Mouse (Mus musculus) forebrain, embryonic 14.5 days (tissue): ENCODE measurements around the gene Hhipl1. TPM values are rescaled to one million over a fixed set of nuclear protein-coding genes. Genes with fewer than 3 reads are reported as not detected.

Experiments used
- ATAC-seq: fragments of 200-750 bp; cut with Nextera tagmentation; 2 replicates; pipeline ENCODE4 v1.8.0; 2017; ENCODE audit warnings: mild to moderate bottlenecking, moderate library complexity
- DNase-seq: peaks from one replicate; pipeline ENCODE4 v3.0.0-alpha.2; 2015; ENCODE audit warnings: low spot score
- H3K27ac ChIP-seq: fragments of 300-500 bp; sonication (generic); 2 replicates; pipeline ENCODE4 v1.5.1; 2014; ENCODE audit warnings: low read depth, mild to moderate bottlenecking, control low read depth, low read length, moderate library complexity
- H3K27me3 ChIP-seq: fragments of 300-500 bp; sonication (generic); replicated peaks from 2 replicates; pipeline ENCODE4 v1.6.1; 2014; ENCODE audit warnings: low read length, control low read depth, mixed read lengths; ENCODE audit not compliant: control insufficient read depth, insufficient read depth
- H3K36me3 ChIP-seq: fragments of 300-500 bp; sonication (generic); 2 replicates; pipeline ENCODE4 v1.6.1; 2014; ENCODE audit warnings: low read length, control low read depth; ENCODE audit not compliant: control insufficient read depth, insufficient read depth
- H3K4me1 ChIP-seq: fragments of 300-500 bp; sonication (generic); 2 replicates; pipeline ENCODE4 v1.6.1; 2014; ENCODE audit warnings: antibody characterized with exemption, low read length, control low read depth; ENCODE audit not compliant: control insufficient read depth, insufficient read depth
- H3K4me2 ChIP-seq: fragments of 300-500 bp; sonication (generic); 2 replicates; pipeline ENCODE4 v1.6.1; 2014; ENCODE audit warnings: mild to moderate bottlenecking, control low read depth, low read length
- H3K4me3 ChIP-seq: fragments of 300-500 bp; sonication (generic); 2 replicates; pipeline ENCODE4 v1.5.1; 2014; ENCODE audit warnings: low read depth, low read length, control low read depth
- H3K9ac ChIP-seq: fragments of 300-500 bp; sonication (generic); 2 replicates; pipeline ENCODE4 v1.6.1; 2014; ENCODE audit warnings: mild to moderate bottlenecking, low read length, control low read depth, moderate library complexity
- H3K9me3 ChIP-seq: fragments of 300-500 bp; sonication (generic); replicated peaks from 2 replicates; pipeline ENCODE4 v1.6.1; 2016; ENCODE audit warnings: low read length, control low read depth, mixed read lengths; ENCODE audit not compliant: control insufficient read depth
- WGBS: fragments of 180-500 bp; shearing (Covaris S2); extraction: QIAGEN DNeasy Blood & Tissue Kit; methylation state at CpG from one replicate; pipeline ENCODE4 v1.1.7; 2014; 5-methylcytosine and 5-hydroxymethylcytosine counted together
- polyA plus RNA-seq: library from polyadenylated mRNA; unstranded; fragments of >200 nt; fragmentation: Nextera tagmentation; extraction: Ambion mirVana; gene quantifications from 2 replicates; pipeline ENCODE4 v1.2.1, GENCODE M21; 2014

Gene Hhipl1
- polyA plus RNA-seq, 1 experiment from 2014 or later = 1.4 TPM

DNA sequence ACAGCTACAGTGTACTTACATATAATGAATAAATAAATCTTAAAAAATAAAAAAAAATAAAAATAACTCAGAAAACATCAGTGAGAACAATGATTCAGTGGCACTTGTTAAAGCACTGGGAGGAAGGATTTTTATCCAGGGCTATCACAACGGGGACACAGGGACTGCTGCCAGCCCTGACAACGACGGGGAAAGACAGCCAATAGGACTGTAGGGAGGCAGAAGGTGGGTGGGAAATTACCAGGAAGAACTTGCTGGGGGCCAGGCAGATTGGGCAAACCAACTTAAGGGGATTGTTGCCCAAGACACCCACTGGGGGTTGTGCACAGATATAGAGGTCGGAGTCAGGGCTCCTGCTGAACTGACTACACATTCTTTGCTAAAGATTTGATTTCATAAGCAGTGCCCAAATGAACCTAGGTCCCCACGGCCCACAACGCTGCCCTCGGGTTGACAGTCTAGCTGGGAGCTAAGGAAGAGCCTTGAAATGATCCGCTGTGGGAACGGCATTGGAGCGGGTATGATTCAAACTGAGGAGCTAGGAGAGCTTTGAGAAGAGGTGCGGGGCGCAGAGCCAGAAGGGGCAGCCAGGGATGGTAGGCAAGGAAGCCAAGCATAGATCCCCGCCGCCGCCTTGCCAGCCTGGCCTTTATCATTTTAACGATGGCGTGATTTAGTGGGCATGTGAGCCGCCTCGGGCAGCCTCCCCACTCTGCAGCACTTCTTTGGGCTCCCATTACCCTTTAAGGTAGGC is 17.8 kb upstream of the Hhipl1 start:
- ATAC-seq (no peak), DNase-seq (no peak)
- H3K4me1 ChIP-seq = peaks cover 14% of the 10 kb centered on the region
- no peak overlapping the region for H3K9ac ChIP-seq
- 61% methylated on average over 19 of the region's 19 CpGs for WGBS
- H3K36me3 ChIP-seq = no peaks in the 10 kb centered on the region
- no peaks in the 10 kb centered on the region for H3K9me3 ChIP-seq
- H3K27me3 ChIP-seq = no peaks in the 10 kb centered on the region
- H3K27ac ChIP-seq = no peak overlapping the region
- no peak overlapping the region for H3K4me3 ChIP-seq
- no peak overlapping the region for H3K4me2 ChIP-seq

DNA sequence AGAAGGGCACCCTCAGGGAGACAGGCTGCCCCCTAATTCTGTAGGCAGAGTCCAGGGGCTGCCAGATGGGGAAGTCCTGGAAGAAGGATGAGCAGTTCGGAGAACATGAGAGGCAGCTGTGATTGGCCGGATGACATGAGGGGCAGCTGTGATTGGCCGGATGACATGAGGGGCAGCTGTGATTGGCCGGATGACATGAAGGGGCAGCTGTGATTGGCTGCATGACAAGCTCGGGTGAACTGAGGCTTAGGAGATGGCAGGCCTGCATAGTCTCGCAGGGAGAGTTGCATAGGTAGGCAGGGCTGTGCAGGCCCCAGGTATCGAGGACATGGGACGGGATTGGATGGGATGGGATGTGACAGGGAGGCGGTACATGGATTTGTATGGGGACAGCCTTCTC is 13.7 kb upstream of the Hhipl1 start:
- Histone ChIP-seq H3K4me2 (peak overlapping the region; percentile 20; the same call in 1 of the 2 replicates), H3K4me3 (no peak overlapping the region), H3K27ac (no peak overlapping the region), H3K9me3 (no peaks in the 10 kb centered on the region), H3K9ac (no peak overlapping the region), H3K27me3 (no peaks in the 10 kb centered on the region), H3K4me1 (peaks cover 4% of the 10 kb centered on the region; the same call in 1 of the 2 replicates), H3K36me3 (no peaks in the 10 kb centered on the region)
- ATAC-seq (peak; percentile 80), DNase-seq (peak; percentile 60)
- 9% methylated on average over 9 of the region's 9 CpGs for WGBS

DNA sequence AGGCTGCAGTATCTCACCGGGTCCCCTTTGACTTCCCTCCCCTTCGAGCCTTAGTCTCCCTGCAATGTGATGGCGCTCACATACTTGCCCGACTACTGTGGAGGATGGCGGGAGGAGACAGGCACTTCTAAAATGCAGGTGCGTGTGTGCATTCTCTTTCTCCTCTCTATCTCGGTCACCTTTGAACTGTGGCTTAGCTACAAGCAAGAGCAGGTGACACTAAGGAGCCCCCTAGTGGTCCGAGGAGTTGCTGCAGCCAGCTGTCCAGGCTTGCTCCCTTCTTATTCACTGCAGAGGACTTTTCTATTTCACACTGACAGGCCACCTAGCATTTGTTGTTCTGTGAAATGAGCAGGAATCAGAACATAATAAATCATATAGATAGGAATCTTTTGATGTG is 13.1 kb upstream of the Hhipl1 start:
- Histone ChIP-seq H3K27me3 (no peaks in the 10 kb centered on the region), H3K9me3 (no peaks in the 10 kb centered on the region), H3K27ac (no peak overlapping the region), H3K4me2 (peak overlapping the region; percentile 20; the same call in 1 of the 2 replicates), H3K36me3 (no peaks in the 10 kb centered on the region), H3K4me3 (no peak overlapping the region), H3K4me1 (peaks cover 4% of the 10 kb centered on the region; the same call in 1 of the 2 replicates), H3K9ac (no peak overlapping the region)
- 5% methylated on average over 8 of the region's 8 CpGs for WGBS
- DNase-seq (peak; percentile 81), ATAC-seq (peak; percentile 63)

DNA sequence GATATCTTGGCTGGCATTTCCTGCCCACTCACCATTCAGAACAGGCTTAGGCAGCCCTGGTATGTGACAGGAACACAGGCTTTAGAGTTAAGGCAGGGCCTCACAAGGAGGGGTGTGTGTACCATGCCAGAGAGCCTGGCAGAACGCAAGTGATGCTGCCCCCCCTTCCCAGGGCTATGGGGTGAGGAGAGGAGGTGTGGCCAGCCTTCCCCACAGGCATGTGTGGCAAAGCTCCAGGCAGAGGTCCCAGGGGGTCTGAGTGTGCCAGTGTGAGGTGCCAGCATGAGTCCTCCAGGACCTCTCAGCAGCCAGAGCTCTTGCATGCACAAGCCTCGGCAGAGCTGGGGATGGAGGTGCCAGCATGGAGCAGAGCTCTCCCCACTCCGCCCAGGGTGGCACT is 11.4 kb upstream of the Hhipl1 start:
- WGBS = 63% methylated on average over 3 of the region's 3 CpGs
- DNase-seq = no peak
- H3K27me3 ChIP-seq = no peaks in the 10 kb centered on the region
- ATAC-seq = no peak
- H3K9me3 ChIP-seq = no peaks in the 10 kb centered on the region
- H3K4me1 ChIP-seq = peaks cover 4% of the 10 kb centered on the region; the same call in 1 of the 2 replicates
- no peaks in the 10 kb centered on the region for H3K36me3 ChIP-seq
- no peak overlapping the region for H3K4me3 ChIP-seq
- H3K27ac ChIP-seq = no peak overlapping the region
- H3K9ac ChIP-seq = no peak overlapping the region
- H3K4me2 ChIP-seq = no peak overlapping the region

DNA sequence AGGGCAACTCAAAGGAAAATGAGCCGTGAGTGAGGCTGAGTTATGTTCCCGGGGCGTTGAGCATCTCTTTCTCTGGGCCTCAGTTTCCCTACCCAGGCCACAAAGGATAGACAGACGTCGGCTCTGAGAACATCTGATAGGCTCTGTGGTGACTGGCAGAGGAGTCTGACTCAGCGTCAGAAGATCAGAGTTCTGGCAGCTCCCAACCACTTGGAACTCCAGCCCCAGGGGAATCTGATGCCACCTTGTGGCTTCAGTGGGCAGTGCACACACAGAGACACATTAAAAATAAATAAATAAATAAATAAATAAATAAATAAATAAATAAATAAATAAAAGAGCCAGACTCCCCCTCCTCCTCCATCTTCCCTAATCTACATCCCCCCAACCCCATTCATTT is 9.0 kb upstream of the Hhipl1 start:
- Histone ChIP-seq H3K4me1 (peaks cover 4% of the 10 kb centered on the region; the same call in 1 of the 2 replicates), H3K36me3 (no peaks in the 10 kb centered on the region), H3K27me3 (no peaks in the 10 kb centered on the region), H3K4me2 (no peak overlapping the region), H3K9me3 (no peaks in the 10 kb centered on the region), H3K4me3 (no peak overlapping the region), H3K27ac (no peak overlapping the region), H3K9ac (no peak overlapping the region)
- ATAC-seq = no peak
- no peak for DNase-seq
- WGBS = 86% methylated on average over 6 of the region's 6 CpGs

DNA sequence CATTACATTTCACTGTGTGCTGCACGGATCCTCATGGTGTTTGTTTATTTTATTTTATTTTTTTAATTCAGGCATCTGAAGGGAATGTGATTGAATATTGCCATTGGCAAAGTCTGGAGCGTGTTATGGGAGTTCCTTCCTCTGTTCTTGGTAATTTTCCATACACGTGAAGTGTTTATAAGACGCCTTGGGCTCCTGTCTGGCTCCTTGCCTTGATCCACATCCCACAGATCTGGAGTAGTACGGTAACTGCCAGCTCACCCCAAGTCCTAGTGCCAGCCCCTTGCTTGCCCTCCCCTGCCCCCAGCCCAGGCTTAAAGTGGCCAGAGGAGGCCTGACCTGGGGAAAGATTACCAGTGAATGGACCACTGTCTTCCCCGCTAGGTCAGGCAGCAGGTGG is 5.1 kb upstream of the Hhipl1 start:
- DNase-seq = no peak
- Histone ChIP-seq H3K36me3 (no peaks in the 10 kb centered on the region), H3K4me1 (peaks cover 5% of the 10 kb centered on the region; the same call in 1 of the 2 replicates), H3K4me3 (no peak overlapping the region), H3K4me2 (no peak overlapping the region), H3K27me3 (no peaks in the 10 kb centered on the region), H3K27ac (no peak overlapping the region), H3K9me3 (no peaks in the 10 kb centered on the region), H3K9ac (no peak overlapping the region)
- WGBS = 81% methylated on average over 6 of the region's 6 CpGs
- ATAC-seq = no peak

DNA sequence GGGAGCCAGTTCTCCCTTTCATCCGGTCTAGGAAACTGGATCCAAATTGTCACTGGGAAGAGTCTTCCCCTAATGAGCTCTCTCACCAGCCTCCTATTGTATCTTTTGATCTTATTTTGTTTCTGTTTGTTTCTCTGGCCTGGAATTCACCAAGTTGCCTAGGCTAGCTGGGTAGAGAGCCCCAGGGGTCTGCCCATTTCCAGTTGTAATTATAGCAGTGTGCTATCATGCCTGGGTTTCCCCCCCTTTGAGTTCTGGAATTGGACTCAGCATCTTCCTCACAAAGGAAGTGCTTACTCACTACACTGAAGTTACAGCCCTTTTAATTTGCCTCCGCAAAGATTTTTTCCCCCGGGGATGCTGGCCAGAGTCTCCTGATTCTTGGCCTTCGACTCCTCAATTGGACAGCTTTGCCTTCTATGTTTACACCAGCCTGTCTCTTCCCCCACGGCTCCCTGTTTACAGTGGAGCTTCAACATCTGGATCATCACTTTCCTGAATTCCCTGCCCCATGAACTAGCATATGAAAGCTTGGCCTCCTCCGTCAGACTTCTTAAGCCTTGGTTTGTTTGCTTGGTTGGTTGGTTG is 2.2 kb upstream of the Hhipl1 start:
- H3K36me3 ChIP-seq = no peaks in the 10 kb centered on the region
- DNase-seq (no peak), ATAC-seq (no peak)
- H3K4me2 ChIP-seq = no peak overlapping the region
- H3K9ac ChIP-seq = no peak overlapping the region
- H3K4me1 ChIP-seq = peaks cover 7% of the 10 kb centered on the region; the same call in 1 of the 2 replicates
- H3K27me3 ChIP-seq = no peaks in the 10 kb centered on the region
- H3K4me3 ChIP-seq = no peak overlapping the region
- 44% methylated on average over 6 of the region's 6 CpGs for WGBS
- no peak overlapping the region for H3K27ac ChIP-seq
- no peaks in the 10 kb centered on the region for H3K9me3 ChIP-seq

DNA sequence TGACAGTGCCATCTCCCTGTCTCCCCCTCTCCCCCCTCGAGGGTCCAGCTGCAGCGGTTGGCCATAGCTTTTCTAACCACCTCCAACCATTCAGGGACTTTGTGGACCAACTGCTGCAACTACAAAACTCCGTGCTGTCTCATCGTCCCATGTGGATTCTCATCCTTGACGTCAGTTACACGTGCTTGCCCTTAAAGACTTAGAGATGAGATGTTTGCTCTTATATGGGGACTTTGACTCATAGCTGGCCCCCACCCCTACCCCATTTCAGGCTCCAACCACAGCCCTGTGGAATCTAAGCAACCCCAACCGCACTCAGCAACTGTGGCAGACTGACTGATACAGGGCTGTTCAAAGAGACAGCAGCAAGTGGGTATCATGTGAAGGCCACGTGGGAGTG is 898 bp upstream of the Hhipl1 start:
- H3K36me3 ChIP-seq = no peaks in the 10 kb centered on the region
- DNase-seq (no peak), ATAC-seq (no peak)
- peaks cover 7% of the 10 kb centered on the region; the same call in 1 of the 2 replicates for H3K4me1 ChIP-seq
- no peak overlapping the region for H3K4me2 ChIP-seq
- H3K27ac ChIP-seq = no peak overlapping the region
- WGBS = 86% methylated on average over 8 of the region's 8 CpGs
- H3K9ac ChIP-seq = no peak overlapping the region
- no peaks in the 10 kb centered on the region for H3K9me3 ChIP-seq
- no peak overlapping the region for H3K4me3 ChIP-seq
- H3K27me3 ChIP-seq = no peaks in the 10 kb centered on the region

DNA sequence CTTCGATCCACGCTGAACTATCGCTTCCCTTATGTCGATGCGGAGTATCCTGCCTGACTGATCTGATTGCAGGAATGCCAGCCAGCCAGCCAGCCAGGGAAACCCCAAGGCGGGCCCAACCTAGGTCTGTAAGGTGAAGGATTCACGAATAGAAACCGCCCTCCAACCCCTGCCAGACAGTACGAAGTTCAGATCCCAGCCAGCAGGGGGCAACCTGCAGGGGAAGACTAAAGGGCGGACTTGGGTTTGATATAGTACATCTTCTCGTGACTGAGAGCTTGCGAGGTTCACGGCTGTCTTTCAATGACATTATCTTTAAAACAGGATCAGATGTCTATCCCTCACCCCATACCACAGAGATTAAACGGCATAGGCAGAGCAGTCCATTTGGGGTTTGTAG is 1.5 kb downstream of the Hhipl1 start:
- DNase-seq = peak; percentile 50
- ATAC-seq = no peak
- Histone ChIP-seq H3K9ac (no peak overlapping the region), H3K4me2 (no peak overlapping the region; the same call in 1 of the 2 replicates), H3K4me3 (no peak overlapping the region), H3K27ac (no peak overlapping the region), H3K36me3 (no peaks in the 10 kb centered on the region), H3K9me3 (no peaks in the 10 kb centered on the region), H3K4me1 (peaks cover 7% of the 10 kb centered on the region; the same call in 1 of the 2 replicates), H3K27me3 (no peaks in the 10 kb centered on the region)
- WGBS = 32% methylated on average over 14 of the region's 14 CpGs
